ENCODE assay signal across 17 mouse cellular contexts in the genomic region with DNA sequence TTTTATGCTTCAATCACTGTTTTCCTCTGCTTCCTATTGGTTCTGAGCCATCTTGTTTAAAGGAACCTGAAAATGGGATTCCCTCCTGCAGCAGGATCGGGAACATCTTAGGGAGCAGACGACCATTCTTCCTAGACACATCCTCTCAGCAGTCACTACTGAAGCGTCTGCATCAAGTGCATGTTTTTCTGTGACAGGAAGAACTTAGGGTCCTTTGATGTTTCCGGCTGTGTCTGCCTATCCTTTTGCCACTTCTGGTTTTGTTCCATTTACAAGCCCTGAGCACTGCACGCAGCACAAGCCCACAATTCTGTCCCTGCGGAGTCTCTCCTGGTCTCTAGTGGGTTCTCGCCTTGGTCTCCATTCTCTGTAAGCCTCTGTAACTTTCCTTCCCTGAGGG.
DNase-seq lines count a peak whose midpoint lies in the region; ATAC-seq and TF ChIP-seq lines count a peak whose summit lies in the region.
"Had no signal": no experiment of that assay in that cellular context is flagged by ENCODE, and none has a peak within 500 bp of the region (broad histone marks: within the 10 kb centered on the region; RNA-seq: fewer than 3 reads in every experiment).

No protein-coding gene starts in this region.

- H3K4me3 ChIP-seq in kidney, adult 2 months (ENCODE audit: insufficient read depth, low read depth, low read length): no peak overlapping the region
- H3K4me3 ChIP-seq in embryonic facial prominence, embryonic 10.5 days: no peak overlapping the region
- H3K4me3 ChIP-seq in limb, embryonic 11.5 days (ENCODE audit: low read depth, low read length): no peak overlapping the region
- H3K4me3 ChIP-seq: forebrain, embryonic 12.5 days; heart, embryonic 12.5 days; midbrain, embryonic 12.5 days; myocyte had no signal

- H3K4me1 ChIP-seq in kidney, adult 2 months (ENCODE audit: control insufficient read depth, insufficient read depth, low read length): 0 out of 2 replicates have a peak, but pooled peaks cover 4% of the 10 kb centered on the region
- peaks cover 51% of the 10 kb centered on the region for H3K4me1 ChIP-seq in embryonic facial prominence, embryonic 10.5 days
- H3K4me1 ChIP-seq in limb, embryonic 11.5 days (ENCODE audit: control insufficient read depth, insufficient read depth, low read length): peaks cover 18% of the 10 kb centered on the region
- H3K4me1 ChIP-seq: heart, embryonic 12.5 days; midbrain, embryonic 12.5 days had no signal

- 61% methylated on average over 7 of the region's 7 CpGs for WGBS in kidney, adult 2 months
- 56% methylated on average over 7 of the region's 7 CpGs for WGBS in embryonic facial prominence, embryonic 10.5 days
- WGBS in limb, embryonic 11.5 days: 34% methylated on average over 7 of the region's 7 CpGs

- no peaks in the 10 kb centered on the region for H3K36me3 ChIP-seq in kidney, adult 2 months (ENCODE audit: control insufficient read depth, insufficient read depth, low read length)
- no peaks in the 10 kb centered on the region for H3K36me3 ChIP-seq in embryonic facial prominence, embryonic 10.5 days (replicated peaks)
- H3K36me3 ChIP-seq in limb, embryonic 11.5 days (ENCODE audit: control insufficient read depth, insufficient read depth, low read length): no peaks in the 10 kb centered on the region
- H3K36me3 ChIP-seq: forebrain, embryonic 12.5 days; heart, embryonic 12.5 days; midbrain, embryonic 12.5 days had no signal

- H3K27ac ChIP-seq in kidney, adult 2 months (ENCODE audit: insufficient read depth, low read depth, low read length): peak overlapping the region; percentile 28
- peak overlapping the region; percentile 70 for H3K27ac ChIP-seq in embryonic facial prominence, embryonic 10.5 days (replicated peaks)
- 0 out of 2 replicates have a peak overlapping the region, but pooled peaks have one; percentile 18 for H3K27ac ChIP-seq in limb, embryonic 11.5 days (replicated peaks; ENCODE audit: low read depth, low read length)
- H3K27ac ChIP-seq: forebrain, embryonic 12.5 days; hindbrain, postnatal 0 days; midbrain, embryonic 12.5 days had no signal

- no peak for DNase-seq in kidney, adult 2 months
- DNase-seq in kidney, adult 8-10 months: no peak
- no peak for DNase-seq in embryonic facial prominence, embryonic 10.5 days (ENCODE audit: low spot score)
- DNase-seq in limb, embryonic 11.5 days (ENCODE audit: low spot score): no peak
- DNase-seq in thymus, postnatal 25 days: peak; percentile 38
- DNase-seq in lung, postnatal 25 days (ENCODE audit: low spot score): no peak
- no peak for DNase-seq in frontal cortex, postnatal 36 days (ENCODE audit: low spot score in 2 of 2)
- DNase-seq: adrenal gland, postnatal 25 days; cerebellum, adult 9-10 months; gastrocnemius, postnatal 36 days; left cerebral cortex, postnatal 4 days; lung, postnatal 36 days had no signal

- no peak for TF ChIP-seq CTCF in kidney, adult 2 months (conservative IDR thresholded peaks at IDR 0.05; ENCODE audit: insufficient read depth, insufficient read length, low read depth, low read length)

- H3K4me2 ChIP-seq in limb, embryonic 11.5 days (ENCODE audit: low read depth, severe bottlenecking): no peak overlapping the region
- H3K4me2 ChIP-seq: forebrain, embryonic 12.5 days; heart, embryonic 12.5 days; midbrain, embryonic 12.5 days had no signal

- ATAC-seq in limb, embryonic 11.5 days (ENCODE audit: insufficient number of reproducible peaks, low FRiP score, low TSS enrichment, low read depth): no peak
- ATAC-seq: hindbrain, postnatal 0 days had no signal

- H3K9ac ChIP-seq in limb, embryonic 11.5 days (ENCODE audit: low read length): 0 out of 2 replicates have a peak overlapping the region, but pooled peaks have one; percentile 9
- H3K9ac ChIP-seq: forebrain, embryonic 12.5 days; heart, embryonic 12.5 days; midbrain, embryonic 12.5 days had no signal

- no peaks in the 10 kb centered on the region for H3K27me3 ChIP-seq in kidney, adult 2 months (replicated peaks; ENCODE audit: control insufficient read depth, insufficient read depth, low read length)
- no peaks in the 10 kb centered on the region for H3K27me3 ChIP-seq in embryonic facial prominence, embryonic 10.5 days (replicated peaks; ENCODE audit: low read depth, poor library complexity, severe bottlenecking)
- H3K27me3 ChIP-seq in limb, embryonic 11.5 days (ENCODE audit: control insufficient read depth, insufficient read depth, low read length): no peaks in the 10 kb centered on the region
- H3K27me3 ChIP-seq: forebrain, embryonic 12.5 days; midbrain, embryonic 12.5 days had no signal

- no peaks in the 10 kb centered on the region for H3K9me3 ChIP-seq in embryonic facial prominence, embryonic 10.5 days
- no peaks in the 10 kb centered on the region; the same call in 1 of the 2 replicates for H3K9me3 ChIP-seq in limb, embryonic 11.5 days (ENCODE audit: control insufficient read depth, low read length)
- H3K9me3 ChIP-seq: forebrain, embryonic 12.5 days; midbrain, embryonic 12.5 days had no signal

- no peak for TF ChIP-seq POLR2A in kidney, adult 2 months (IDR thresholded peaks at IDR 0.05; ENCODE audit: low read depth, low read length)

Comparison
In these comparisons a context has a peak if more than half of its experiments do, and no peak if none do; other contexts are left out.
1. H3K27ac ChIP-seq: peak in every context shown above with its lines; median percentile 70 in embryonic facial prominence, embryonic 10.5 days; 28 in kidney, adult 2 months; 18 in limb, embryonic 11.5 days.